Mouse (Mus musculus) embryo, embryonic 9.5 days (tissue): ENCODE measurements around the gene Rhbdf2.
A peak's percentile ranks its signal among the peaks of the same experiment; 100 is the strongest.
"Not testable (repeated sequence)": the region's sequence is repeated elsewhere in the genome, so short reads cannot be mapped to it uniquely, and the experiment has no call there.

Source experiments
- DNase-seq: peaks from one replicate; pipeline ENCODE4 v3.0.0-alpha.2; 2017; ENCODE audit errors: extremely low spot score

The Rhbdf2 gene

DNA sequence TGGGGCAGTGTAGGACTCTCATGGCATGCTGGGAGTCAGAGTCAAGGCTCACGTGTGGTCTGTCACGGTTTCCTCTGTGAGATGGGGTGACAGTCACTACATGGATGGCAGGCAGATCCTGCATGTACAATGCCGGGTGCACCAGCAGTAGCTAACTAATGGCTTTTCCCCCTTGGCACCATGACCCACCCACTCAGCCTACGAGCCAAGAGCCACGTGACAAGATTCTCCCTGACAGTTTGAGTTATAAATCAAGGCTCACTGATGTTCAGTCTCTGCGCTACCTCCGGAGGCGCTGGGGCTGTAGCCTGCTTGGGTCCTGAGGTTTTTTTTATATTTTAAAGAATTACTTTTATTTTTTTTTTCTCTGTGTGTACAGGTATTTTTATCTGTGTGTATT is 7.3 kb downstream of the Rhbdf2 start:
- no peak for DNase-seq

DNA sequence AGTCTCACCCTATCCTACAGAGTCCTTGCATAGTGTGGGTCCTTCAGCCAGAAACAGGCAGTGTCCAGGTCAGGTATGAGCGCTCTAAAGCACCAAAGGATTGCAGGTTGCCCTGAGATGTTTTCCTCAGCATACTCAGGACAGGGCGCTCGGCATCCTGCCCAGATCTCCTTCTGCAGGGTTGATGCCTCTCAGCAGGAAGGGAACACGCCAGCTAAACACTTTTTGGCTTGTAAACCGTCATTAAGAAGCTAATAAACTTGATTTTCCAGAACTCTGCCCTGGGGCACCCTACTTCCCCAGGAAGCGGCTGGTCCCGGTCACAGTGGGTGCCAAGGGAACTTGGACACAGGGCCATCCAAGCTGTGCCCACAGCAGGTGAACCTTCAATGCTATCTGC is 7.7 kb downstream of the Rhbdf2 start:
- no peak for DNase-seq

DNA sequence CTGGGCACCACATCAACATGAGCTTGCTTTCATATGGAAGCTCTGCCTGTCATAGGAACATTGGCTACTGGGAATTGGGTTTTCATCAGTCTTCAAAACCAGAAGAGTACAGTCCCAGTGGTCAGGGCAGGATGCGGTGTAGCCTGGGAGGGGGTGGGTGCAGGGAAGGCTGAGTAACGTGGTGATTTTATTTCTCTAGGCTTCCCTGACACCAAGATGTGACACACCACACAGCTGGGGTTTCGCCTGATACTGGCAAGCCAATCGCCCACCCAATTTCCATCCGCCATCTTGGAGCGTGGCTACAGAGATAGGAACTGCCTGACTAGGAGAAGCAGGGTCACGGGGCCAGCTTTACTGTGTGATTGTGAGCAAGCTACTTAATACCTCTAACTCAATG is 8.2 kb downstream of the Rhbdf2 start:
- no peak for DNase-seq

GRCm38 (mm10) chr11:116617641-116618040 is 9.2 kb downstream of the Rhbdf2 start:
- no peak for DNase-seq

DNA sequence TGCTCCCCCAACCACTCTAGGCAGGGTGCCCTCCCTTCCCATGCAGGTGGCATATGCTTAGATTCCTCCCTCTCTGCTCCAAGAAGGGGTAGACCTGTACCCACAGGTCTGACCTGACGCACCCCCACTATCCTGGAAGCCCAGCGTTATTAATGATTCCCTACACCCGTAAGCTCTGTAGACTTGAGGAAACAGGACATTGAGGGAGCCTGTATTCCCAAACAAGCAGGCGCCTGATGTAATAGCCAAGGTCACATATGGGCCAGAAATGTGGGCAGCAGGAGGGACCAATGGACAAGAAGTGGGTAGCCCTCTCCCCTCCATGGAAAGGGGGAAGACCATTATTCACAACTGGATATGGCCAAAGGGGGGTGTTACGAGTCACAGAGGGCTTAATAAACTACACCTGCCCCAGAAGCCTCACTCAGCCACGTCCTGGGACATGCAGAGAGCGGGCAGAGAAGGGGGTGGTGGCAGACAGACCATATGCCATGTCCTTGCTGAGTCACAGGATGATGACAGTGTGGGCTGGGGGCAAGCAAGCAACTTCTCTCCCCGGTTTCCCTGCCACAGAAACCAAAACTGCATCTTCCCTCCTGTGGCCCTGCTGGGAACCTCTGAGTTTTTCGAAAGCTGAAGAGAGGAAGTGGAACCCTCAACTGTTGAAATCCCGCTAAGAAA is 10.2 kb downstream of the Rhbdf2 start:
- no peak for DNase-seq

- DNase-seq = peak; percentile 23
These were observed 10.9 kb downstream of the Rhbdf2 start for GRCm38 (mm10) chr11:116615735-116616437.

- DNase-seq = no peak
These were observed 13.6 kb downstream of the Rhbdf2 start for GRCm38 (mm10) chr11:116613234-116613633.

DNA sequence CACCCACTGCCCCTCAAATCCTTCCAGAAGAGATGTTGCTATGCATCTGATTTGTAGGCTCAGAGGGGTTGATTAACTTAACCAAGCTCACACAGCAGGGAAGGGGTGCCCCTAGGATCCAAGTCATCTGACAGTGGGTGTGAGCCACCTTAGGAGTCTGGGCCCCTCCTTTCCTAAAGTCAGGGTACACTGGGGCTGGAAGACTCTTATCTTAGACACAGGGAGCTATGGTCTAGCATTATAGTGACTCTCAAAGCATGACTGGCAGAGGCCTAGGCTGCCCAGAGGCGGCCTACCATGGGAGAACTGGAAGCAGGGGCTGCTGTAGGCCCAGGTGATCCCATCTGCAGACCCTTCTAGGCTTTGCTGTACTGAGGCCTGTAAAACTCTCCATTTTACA is 14.3 kb downstream of the Rhbdf2 start:
- DNase-seq = no peak

- DNase-seq = no peak
These were observed 14.9 kb downstream of the Rhbdf2 start for GRCm38 (mm10) chr11:116611883-116612282.

DNA sequence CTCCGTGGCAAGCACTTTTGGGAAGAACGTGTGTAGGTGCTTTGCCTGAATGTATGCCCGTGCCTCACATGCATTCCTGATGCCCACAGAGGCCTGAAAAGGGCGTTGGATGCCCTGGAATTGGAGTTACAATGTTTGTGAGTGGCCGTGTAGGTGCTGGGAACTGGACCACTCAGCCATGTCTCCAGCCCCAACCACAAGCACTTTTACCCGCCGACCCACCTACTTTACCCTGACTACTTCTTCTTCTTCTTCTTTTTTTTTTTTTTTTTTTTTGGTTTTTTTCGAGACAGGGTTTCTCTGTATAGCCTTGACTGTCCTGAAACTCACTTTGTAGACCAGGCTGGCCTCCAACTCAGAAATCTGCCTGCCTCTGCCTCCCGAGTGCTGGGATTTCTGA is 15.7 kb downstream of the Rhbdf2 start:
- DNase-seq = not testable (repeated sequence)

DNA sequence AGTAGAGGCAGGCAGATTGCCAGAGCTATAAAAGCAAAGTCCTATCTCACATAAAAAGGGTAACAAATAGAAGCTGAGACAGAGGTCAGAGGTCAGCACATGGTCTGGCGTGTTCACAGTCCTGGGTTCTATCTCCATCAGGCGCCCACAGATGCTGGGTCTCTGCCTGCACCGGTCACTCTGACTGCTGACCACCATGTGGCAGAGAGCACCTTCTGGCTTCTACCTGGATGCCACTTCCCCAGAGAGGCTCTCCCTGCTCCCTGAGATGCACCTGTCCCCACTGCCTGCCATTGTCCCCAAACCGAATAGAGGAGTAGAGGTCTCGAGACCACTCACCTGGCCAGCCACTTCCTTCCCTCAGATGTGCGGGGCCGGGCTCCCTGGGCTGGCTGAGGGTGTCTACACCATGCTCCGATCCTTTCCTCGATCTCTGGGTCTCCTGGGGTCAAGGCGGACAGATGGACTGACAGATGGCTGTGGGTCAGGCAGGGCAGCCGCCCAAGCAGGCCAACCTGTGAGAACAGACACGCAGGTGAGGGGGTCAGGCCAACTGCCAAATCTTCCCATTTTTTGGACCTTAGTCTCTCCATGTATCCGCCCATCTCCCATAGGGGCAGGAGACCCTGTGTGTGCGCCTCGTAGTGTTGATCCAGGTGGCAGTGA is 16.7 kb downstream of the Rhbdf2 start:
- no peak for DNase-seq

GRCm38 (mm10) chr11:116607717-116608116 is 19.1 kb downstream of the Rhbdf2 start:
- DNase-seq = no peak

DNA sequence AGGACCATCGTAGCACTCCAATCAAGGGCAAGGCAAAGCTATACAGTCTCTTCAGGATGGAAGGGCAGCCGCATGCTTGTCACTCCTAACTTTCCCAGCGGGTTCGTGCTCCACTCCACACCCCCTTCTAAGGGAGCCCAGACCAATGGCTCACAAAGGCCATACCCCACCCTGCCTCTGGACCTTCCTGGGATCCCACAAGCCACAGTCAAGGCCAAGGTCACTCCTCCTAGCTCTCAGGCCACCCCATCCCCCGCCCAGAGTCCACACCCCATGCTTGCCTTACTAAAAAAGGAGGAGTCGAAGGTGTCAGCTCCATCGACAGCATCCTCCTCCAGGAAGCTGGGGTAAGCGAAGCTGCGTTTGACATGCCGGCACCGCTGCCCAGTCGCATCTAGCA is 22.7 kb downstream of the Rhbdf2 start:
- DNase-seq = no peak

DNA sequence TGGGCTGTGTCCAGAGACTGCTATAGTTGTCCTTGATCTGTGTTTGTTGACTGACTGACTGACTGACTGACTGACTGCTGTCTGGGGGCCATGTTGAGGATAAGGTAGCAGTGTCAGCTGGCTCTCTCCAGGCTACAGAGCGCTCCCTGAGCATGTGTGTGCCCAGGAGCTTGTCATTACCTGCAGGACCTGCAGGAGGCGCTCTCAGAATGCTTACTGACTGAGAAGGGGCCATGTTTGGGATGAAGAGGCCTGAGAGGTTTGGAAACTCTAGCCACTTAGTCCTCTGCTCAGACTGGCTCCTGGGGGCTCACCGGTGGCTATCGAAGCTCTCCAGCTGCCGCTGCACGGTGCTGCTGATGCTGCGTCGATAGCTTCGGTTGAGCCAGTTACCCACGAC is 23.5 kb downstream of the Rhbdf2 start:
- no peak for DNase-seq

DNA sequence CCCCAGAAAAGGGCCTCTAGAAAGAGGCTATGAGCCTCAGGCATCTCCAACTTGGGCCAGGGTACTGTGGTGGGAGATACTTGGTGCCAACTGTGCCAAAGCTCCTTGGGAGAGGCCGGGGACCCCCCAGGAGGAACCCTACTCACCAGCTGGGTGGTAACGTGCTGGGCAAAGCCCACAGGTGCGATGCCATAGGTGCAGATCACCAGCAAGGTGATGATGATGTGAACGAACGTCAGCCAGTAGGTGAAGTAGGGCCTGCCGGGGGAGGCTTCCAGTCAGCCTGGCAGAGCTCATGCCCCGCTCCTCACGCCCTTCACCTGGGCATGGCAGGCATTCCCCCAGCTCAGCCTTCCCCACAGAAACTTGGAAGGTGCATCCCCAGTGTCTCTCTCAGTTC is 24.8 kb downstream of the Rhbdf2 start:
- no peak for DNase-seq

DNA sequence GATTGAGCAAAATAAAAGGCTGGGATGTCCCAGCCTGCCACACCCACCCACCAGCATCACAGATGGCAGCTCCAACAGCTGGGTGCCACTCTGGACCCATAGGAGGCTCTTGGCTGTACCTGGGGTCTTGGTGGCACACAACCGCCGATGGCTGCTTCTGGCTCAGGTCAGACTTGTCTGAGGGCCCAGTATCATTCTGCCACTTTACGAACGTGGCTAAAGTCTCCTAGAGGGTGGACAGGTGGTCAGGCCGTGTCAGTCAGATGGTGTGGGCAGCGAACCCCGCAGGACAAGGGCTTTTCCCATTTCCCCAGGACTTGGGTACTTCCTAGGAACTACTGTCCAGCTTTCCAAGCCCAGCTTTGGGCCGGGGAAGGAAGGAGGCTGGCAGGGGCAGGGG is 25.7 kb downstream of the Rhbdf2 start:
- no peak for DNase-seq

DNA sequence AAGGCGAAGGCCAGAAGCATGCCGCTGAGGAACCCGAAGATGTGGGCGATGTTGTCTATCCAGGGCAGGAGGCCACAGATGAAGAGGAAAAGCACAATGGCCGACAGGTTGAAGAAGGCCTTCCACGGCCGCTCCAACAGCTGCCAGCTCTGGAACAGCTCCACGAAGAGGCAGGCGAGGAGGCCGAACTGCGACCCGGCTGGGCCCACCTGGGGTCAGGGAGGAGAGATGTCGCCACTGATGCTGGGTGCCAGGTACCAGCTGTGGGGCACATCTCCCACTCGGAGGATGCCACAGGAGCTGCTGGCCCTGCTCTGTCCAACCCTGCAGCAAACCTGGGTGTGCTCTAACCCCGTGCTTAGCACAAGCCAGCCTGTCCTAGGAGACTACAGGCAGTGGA is 27.6 kb downstream of the Rhbdf2 start:
- no peak for DNase-seq

- no peak for DNase-seq
These were observed 28.6 kb downstream of the Rhbdf2 start for GRCm38 (mm10) chr11:116598193-116598592.

DNA sequence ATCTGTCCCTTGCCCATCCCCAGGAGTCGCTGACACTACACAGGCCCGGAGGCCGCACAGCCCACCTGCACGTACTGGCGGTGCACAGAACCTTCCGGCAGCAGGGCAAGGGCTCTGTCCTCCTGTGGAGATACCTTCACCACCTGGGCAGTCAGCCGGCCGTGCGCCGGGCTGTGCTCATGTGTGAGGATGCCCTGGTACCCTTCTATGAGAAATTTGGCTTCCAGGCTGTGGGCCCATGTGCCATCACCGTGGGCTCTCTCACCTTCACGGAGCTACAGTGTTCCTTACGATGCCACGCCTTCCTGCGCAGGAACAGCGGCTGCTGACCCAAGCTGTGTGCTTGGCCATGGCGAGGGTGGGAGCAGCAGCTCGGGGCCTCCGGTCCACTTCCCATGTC is 30.1 kb downstream of the Rhbdf2 start:
- DNase-seq = no peak

DNA sequence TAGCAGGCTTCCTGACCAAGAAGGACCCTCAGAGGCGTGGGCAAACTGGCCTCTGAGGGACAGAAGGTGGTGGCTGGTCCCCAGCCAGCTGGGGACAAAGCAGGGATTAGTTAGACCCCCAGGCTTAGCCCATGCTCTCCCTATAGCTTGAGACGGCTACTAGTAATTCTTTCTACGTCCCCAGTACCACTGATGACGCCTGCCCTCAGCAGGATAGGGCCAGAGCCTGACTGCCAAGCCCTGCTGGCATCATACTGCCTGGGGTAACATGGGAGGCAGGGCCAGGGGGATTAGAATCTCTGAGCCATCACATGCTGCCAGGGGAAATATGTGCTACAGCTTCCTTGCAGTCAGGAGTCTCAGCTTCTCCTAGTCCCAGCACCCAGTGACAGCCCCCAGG is 33.5 kb downstream of the Rhbdf2 start:
- no peak for DNase-seq

DNA sequence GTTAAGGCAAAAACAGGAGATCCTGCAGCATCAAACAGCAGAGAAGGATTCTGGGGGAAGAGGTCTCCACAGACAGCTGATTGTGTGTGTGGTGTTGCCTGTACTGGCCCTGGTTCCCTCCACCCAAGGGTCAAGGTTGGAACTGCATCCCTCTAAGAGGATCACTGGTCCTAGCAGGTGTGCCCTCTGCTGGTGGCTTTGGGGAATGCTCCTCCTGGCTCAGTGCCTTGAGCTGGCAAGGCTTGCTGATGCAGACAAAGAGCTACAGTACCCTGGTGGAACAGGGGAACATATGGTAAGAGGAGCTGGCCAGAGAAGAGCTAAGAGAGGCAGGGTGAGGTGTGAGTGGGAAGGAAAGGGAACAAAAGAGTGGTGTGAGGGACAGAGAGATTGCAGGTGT is 34.4 kb downstream of the Rhbdf2 start:
- peak; percentile 92 for DNase-seq

DNA sequence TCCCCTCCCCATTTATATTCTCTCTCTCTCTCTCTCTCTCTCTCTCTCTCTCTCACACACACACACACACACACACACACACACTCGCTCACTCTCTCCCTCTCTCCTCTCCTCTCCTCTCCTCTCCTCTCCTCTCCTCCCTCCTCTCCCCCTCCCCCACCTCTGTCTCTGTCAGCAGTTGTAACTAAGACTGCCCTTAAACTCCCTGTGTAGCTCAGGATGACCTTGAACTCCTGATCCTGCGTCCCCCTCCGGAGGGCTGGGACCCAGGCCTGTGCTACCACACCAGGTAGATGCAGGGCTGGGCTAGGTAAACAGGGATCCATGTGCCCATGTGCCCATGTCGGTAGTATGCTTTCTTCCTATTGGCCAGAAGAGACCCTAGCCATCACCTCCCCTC is 35.2 kb downstream of the Rhbdf2 start:
- DNase-seq = no peak

- DNase-seq = no peak
These were observed 37.2 kb downstream of the Rhbdf2 start for GRCm38 (mm10) chr11:116589574-116589973.
